In genomic region chr4:104893588-104893987, GRCm38 (mm10) we compare ENCODE assay signal across 29 mouse cellular contexts. TPM values are rescaled to one million over a fixed set of nuclear protein-coding genes. Genes with fewer than 3 reads are reported as not detected.
DNase-seq lines count a peak whose midpoint lies in the region; ATAC-seq and TF ChIP-seq lines count a peak whose summit lies in the region.
"Had no signal": no experiment of that assay in that cellular context is flagged by ENCODE, and none has a peak within 500 bp of the region (broad histone marks: within the 10 kb centered on the region; RNA-seq: fewer than 3 reads in every experiment).

No protein-coding gene starts in this region.

- ATAC-seq in forebrain, embryonic 15.5 days (replicated peaks) = 0 out of 2 replicates have a peak, but pooled peaks have one; percentile 26
- ATAC-seq in forebrain, embryonic 11.5 days (replicated peaks; ENCODE audit: low FRiP score) = no peak
- ATAC-seq in midbrain, embryonic 15.5 days (replicated peaks) = no peak
- ATAC-seq in liver, embryonic 12.5 days = no peak
- ATAC-seq: Patski had no signal

- no peak for TF ChIP-seq POLR2A in cortical plate, adult 2 months (IDR thresholded peaks at IDR 0.05; ENCODE audit: extremely low read depth, insufficient read depth, low read length)

- no peaks in the 10 kb centered on the region for H3K27me3 ChIP-seq in forebrain, embryonic 15.5 days
- no peaks in the 10 kb centered on the region for H3K27me3 ChIP-seq in forebrain, embryonic 11.5 days (ENCODE audit: control insufficient read depth, insufficient read depth, low read length)
- no peaks in the 10 kb centered on the region for H3K27me3 ChIP-seq in midbrain, embryonic 15.5 days (replicated peaks)
- no peaks in the 10 kb centered on the region for H3K27me3 ChIP-seq in liver, embryonic 12.5 days (replicated peaks)
- H3K27me3 ChIP-seq: hindbrain, embryonic 15.5 days; kidney, embryonic 15.5 days; liver, embryonic 13.5 days; Patski; stomach, embryonic 15.5 days had no signal

- peak overlapping the region; percentile 79 for H3K27ac ChIP-seq in forebrain, embryonic 15.5 days (replicated peaks)
- H3K27ac ChIP-seq in forebrain, embryonic 11.5 days (ENCODE audit: low read depth, low read length) = no peak overlapping the region
- H3K27ac ChIP-seq in left cerebral cortex, adult 2 months = peak overlapping the region; percentile 82
- peak overlapping the region; percentile 62; the same call in 1 of the 2 replicates for H3K27ac ChIP-seq in cortical plate, adult 2 months (ENCODE audit: insufficient read depth, low read length)
- H3K27ac ChIP-seq in midbrain, embryonic 15.5 days = peak overlapping the region; percentile 71
- no peak overlapping the region for H3K27ac ChIP-seq in liver, embryonic 12.5 days
- H3K27ac ChIP-seq: gastrocnemius, adult 2 months; heart, adult 2 months; heart, embryonic 13.5 days; hindbrain, embryonic 15.5 days; kidney, embryonic 15.5 days; limb, embryonic 13.5 days; liver, embryonic 13.5 days; stomach, embryonic 15.5 days had no signal

- 65% methylated on average over 5 of the region's 5 CpGs for whole genome bisulfite sequencing in forebrain, embryonic 15.5 days
- WGBS in forebrain, embryonic 11.5 days = 84% methylated on average over 5 of the region's 5 CpGs
- WGBS in midbrain, embryonic 15.5 days = 65% methylated on average over 5 of the region's 5 CpGs
- WGBS in liver, embryonic 12.5 days (ENCODE audit: insufficient replicate concordance) = 67% methylated on average over 5 of the region's 5 CpGs

- no peak overlapping the region; the same call in 1 of the 2 replicates for H3K9ac ChIP-seq in forebrain, embryonic 15.5 days (replicated peaks)
- no peak overlapping the region for H3K9ac ChIP-seq in forebrain, embryonic 11.5 days (ENCODE audit: low read length)
- no peak overlapping the region for H3K9ac ChIP-seq in midbrain, embryonic 15.5 days
- H3K9ac ChIP-seq in liver, embryonic 12.5 days = no peak overlapping the region
- H3K9ac ChIP-seq: heart, embryonic 13.5 days; hindbrain, embryonic 15.5 days; kidney, embryonic 15.5 days; limb, embryonic 13.5 days; liver, embryonic 13.5 days; stomach, embryonic 15.5 days had no signal

- intact Hi-C loops in left cerebral cortex, adult 2 months (cut with DNase I) = loop anchor here (5.0 to 10.0 kb wide), 8 partner anchors 171 to 1199 kb away; no protein-coding TSS in a partner anchor

- H3K4me2 ChIP-seq in forebrain, embryonic 15.5 days (replicated peaks) = no peak overlapping the region
- no peak overlapping the region for H3K4me2 ChIP-seq in forebrain, embryonic 11.5 days (ENCODE audit: low read depth, low read length, severe bottlenecking)
- no peak overlapping the region for H3K4me2 ChIP-seq in midbrain, embryonic 15.5 days
- H3K4me2 ChIP-seq in liver, embryonic 12.5 days = no peak overlapping the region
- H3K4me2 ChIP-seq: heart, embryonic 13.5 days; hindbrain, embryonic 15.5 days; kidney, embryonic 15.5 days; limb, embryonic 13.5 days; liver, embryonic 13.5 days; stomach, embryonic 15.5 days had no signal

- H3K9me3 ChIP-seq in forebrain, embryonic 15.5 days = no peaks in the 10 kb centered on the region
- no peaks in the 10 kb centered on the region for H3K9me3 ChIP-seq in forebrain, embryonic 11.5 days (ENCODE audit: control insufficient read depth, low read length)
- no peaks in the 10 kb centered on the region for H3K9me3 ChIP-seq in midbrain, embryonic 15.5 days
- H3K9me3 ChIP-seq in liver, embryonic 12.5 days (replicated peaks) = no peaks in the 10 kb centered on the region
- H3K9me3 ChIP-seq: heart, embryonic 13.5 days; hindbrain, embryonic 15.5 days; kidney, embryonic 15.5 days; limb, embryonic 13.5 days; liver, embryonic 13.5 days; stomach, embryonic 15.5 days had no signal

- H3K4me1 ChIP-seq in forebrain, embryonic 15.5 days = peaks cover 17% of the 10 kb centered on the region
- no peaks in the 10 kb centered on the region for H3K4me1 ChIP-seq in forebrain, embryonic 11.5 days (replicated peaks; ENCODE audit: control insufficient read depth, insufficient read depth, low read length)
- H3K4me1 ChIP-seq in cortical plate, adult 2 months (ENCODE audit: control insufficient read depth, insufficient read depth, low read length) = peaks cover 4% of the 10 kb centered on the region; the same call in 1 of the 2 replicates
- H3K4me1 ChIP-seq in midbrain, embryonic 15.5 days = peaks cover 24% of the 10 kb centered on the region
- H3K4me1 ChIP-seq in liver, embryonic 12.5 days = no peaks in the 10 kb centered on the region
- H3K4me1 ChIP-seq: liver, embryonic 13.5 days had no signal

- no peaks in the 10 kb centered on the region for H3K36me3 ChIP-seq in forebrain, embryonic 15.5 days
- no peaks in the 10 kb centered on the region for H3K36me3 ChIP-seq in forebrain, embryonic 11.5 days (ENCODE audit: control insufficient read depth, insufficient read depth, low read length)
- no peaks in the 10 kb centered on the region for H3K36me3 ChIP-seq in midbrain, embryonic 15.5 days (replicated peaks)
- H3K36me3 ChIP-seq in liver, embryonic 12.5 days = no peaks in the 10 kb centered on the region
- H3K36me3 ChIP-seq: heart, embryonic 13.5 days; hindbrain, embryonic 15.5 days; kidney, embryonic 15.5 days; limb, embryonic 13.5 days; liver, embryonic 13.5 days; stomach, embryonic 15.5 days had no signal

- no peak for TF ChIP-seq CTCF in left cerebral cortex, adult 2 months (IDR thresholded peaks at IDR 0.05)
- no peak for TF ChIP-seq CTCF in cortical plate, adult 2 months (IDR thresholded peaks at IDR 0.05; ENCODE audit: extremely low read depth, insufficient read depth, low read length)

- no peak for DNase-seq in forebrain, embryonic 11.5 days (ENCODE audit: low spot score)
- no peak for DNase-seq in left cerebral cortex, adult 2 months (ENCODE audit: extremely low spot score in 1 of 2, low spot score in 2 of 2)
- DNase-seq in left cerebral cortex, adult 11 months (ENCODE audit: low spot score) = no peak
- DNase-seq in kidney, postnatal 25 days = no peak
- DNase-seq: liver, embryonic 13.5 days had no signal

- H3K4me3 ChIP-seq in forebrain, embryonic 15.5 days = no peak overlapping the region
- H3K4me3 ChIP-seq in forebrain, embryonic 11.5 days (ENCODE audit: low read depth, low read length) = no peak overlapping the region
- H3K4me3 ChIP-seq in left cerebral cortex, adult 2 months = no peak overlapping the region
- H3K4me3 ChIP-seq in cortical plate, adult 2 months (ENCODE audit: insufficient read depth, low read length) = no peak overlapping the region
- H3K4me3 ChIP-seq in midbrain, embryonic 15.5 days = no peak overlapping the region
- no peak overlapping the region for H3K4me3 ChIP-seq in liver, embryonic 12.5 days
- H3K4me3 ChIP-seq: gastrocnemius, adult 2 months; heart, adult 2 months; heart, embryonic 13.5 days; hindbrain, embryonic 15.5 days; kidney, embryonic 15.5 days; limb, embryonic 13.5 days; liver, embryonic 13.5 days; stomach, embryonic 15.5 days had no signal

RNA-seq across cellular contexts. Expression of gene C8a, which starts 17.4 kb away (rescaled TPM):
- not detected in 2 replicates for polyA plus RNA-seq in forebrain, embryonic 15.5 days (2015; fragmentation: Nextera tagmentation; extraction: Ambion mirVana)
- polyA plus RNA-seq in forebrain, embryonic 11.5 days (2014; fragmentation: Nextera tagmentation; extraction: Ambion mirVana) = not detected in 2 replicates
- total RNA-seq in left cerebral cortex, adult 2 months (2021) = not detected
- polyA plus RNA-seq in cortical plate, adult 2 months (2012; rRNA removed) = 0.04 and 0.08 TPM in 2 replicates
- not detected in 2 replicates for polyA plus RNA-seq in midbrain, embryonic 15.5 days (2015; fragmentation: Nextera tagmentation; extraction: Ambion mirVana)
- polyA plus RNA-seq in liver, embryonic 12.5 days (2016; fragmentation: Nextera tagmentation; extraction: Ambion mirVana) = 7.3 and 7.4 TPM in 2 replicates
- total RNA-seq: gastrocnemius, adult 2 months; gastrocnemius, postnatal 36 days; heart, adult 2 months; heart, postnatal 10 days; hematopoietic stem cell, adult 5-6 weeks; left cerebral cortex, postnatal 36 days; MEL; neutrophil, adult 5-6 weeks had no signal
- polyA plus RNA-seq: embryonic facial prominence, embryonic 11.5 days; heart, adult 2 months; heart, embryonic 13.5 days; hindbrain, embryonic 15.5 days; limb, embryonic 13.5 days; lung, adult 2 months; neural tube, embryonic 11.5 days; Patski had no signal

RNA-seq across cellular contexts. Expression of gene Fyb2, which starts 19.7 kb away (rescaled TPM):
- polyA plus RNA-seq in forebrain, embryonic 15.5 days (2015; fragmentation: Nextera tagmentation; extraction: Ambion mirVana) = 0.11 and 0.18 TPM in 2 replicates
- 0.17 TPM in 1 of 2 replicates, not detected in the other for polyA plus RNA-seq in forebrain, embryonic 11.5 days (2014; fragmentation: Nextera tagmentation; extraction: Ambion mirVana)
- 1 to 10 TPM; 1.6 to 1.8 TPM for total RNA-seq in left cerebral cortex, adult 2 months (2021)
- 1.1 and 1.4 TPM in 2 replicates for polyA plus RNA-seq in cortical plate, adult 2 months (2012; rRNA removed)
- 0.20 and 0.32 TPM in 2 replicates for polyA plus RNA-seq in midbrain, embryonic 15.5 days (2015; fragmentation: Nextera tagmentation; extraction: Ambion mirVana)
- polyA plus RNA-seq in liver, embryonic 12.5 days (2016; fragmentation: Nextera tagmentation; extraction: Ambion mirVana) = not detected in 2 replicates
- total RNA-seq: heart, adult 2 months; hematopoietic stem cell, adult 5-6 weeks; neutrophil, adult 5-6 weeks had no signal
- polyA plus RNA-seq: heart, adult 2 months; intestine, embryonic 14.5 days; neural tube, embryonic 11.5 days had no signal

RNA-seq across cellular contexts. Expression of gene Gm17662, which starts 36.5 kb away (rescaled TPM):
- not detected in 2 replicates for polyA plus RNA-seq in forebrain, embryonic 15.5 days (2015; fragmentation: Nextera tagmentation; extraction: Ambion mirVana)
- polyA plus RNA-seq in forebrain, embryonic 11.5 days (2014; fragmentation: Nextera tagmentation; extraction: Ambion mirVana) = not detected in 2 replicates
- total RNA-seq in left cerebral cortex, adult 2 months (2021) = not detected
- not detected in 2 replicates for polyA plus RNA-seq in cortical plate, adult 2 months (2012; rRNA removed)
- not detected in 2 replicates for polyA plus RNA-seq in midbrain, embryonic 15.5 days (2015; fragmentation: Nextera tagmentation; extraction: Ambion mirVana)
- not detected in 2 replicates for polyA plus RNA-seq in liver, embryonic 12.5 days (2016; fragmentation: Nextera tagmentation; extraction: Ambion mirVana)
- total RNA-seq: adrenal gland, postnatal 10 days; gastrocnemius, adult 2 months; gastrocnemius, postnatal 36 days; heart, adult 2 months; heart, postnatal 10 days; hematopoietic stem cell, adult 5-6 weeks; left cerebral cortex, adult 8-10 months; left cerebral cortex, postnatal 36 days; MEL; neutrophil, adult 5-6 weeks had no signal
- polyA plus RNA-seq: embryonic facial prominence, embryonic 11.5 days; heart, adult 2 months; heart, embryonic 13.5 days; hindbrain, embryonic 15.5 days; intestine, embryonic 14.5 days; kidney, embryonic 15.5 days; limb, embryonic 13.5 days; liver, embryonic 13.5 days; lung, adult 2 months; neural tube, embryonic 11.5 days; Patski; stomach, embryonic 15.5 days had no signal

Comparison
In these comparisons a context has a peak if more than half of its experiments do, and no peak if none do; other contexts are left out.
1. H3K27ac ChIP-seq: peak in forebrain, embryonic 15.5 days (single experiment), left cerebral cortex, adult 2 months (single experiment), cortical plate, adult 2 months (single experiment) and midbrain, embryonic 15.5 days (single experiment); none in forebrain, embryonic 11.5 days (single experiment) and liver, embryonic 12.5 days (single experiment).